Mouse (Mus musculus) heart, postnatal 10 days (tissue): ENCODE data around the gene Xpr1. TPM values are rescaled to one million over a fixed set of nuclear protein-coding genes. Genes with fewer than 3 reads are reported as not detected.

Experiments used
- DNase-seq, 2 experiments: peaks; one replicate each; pipeline ENCODE4 v3.0.0; 2021
- intact Hi-C: fragments of 180-260 bp; cut with DNase I; formaldehyde crosslinking; loops from one replicate; pipeline ENCODE4 v1.15.1; 2025
- total RNA-seq, 2 experiments: library from RNA; stranded (reverse); gene quantifications; 2 replicates each; pipeline ENCODE4 v1.2.3; 2021

Xpr1 gene
- total RNA-seq, 2 experiments from 2014 or later, result 38.5 to 39.0 TPM

DNA sequence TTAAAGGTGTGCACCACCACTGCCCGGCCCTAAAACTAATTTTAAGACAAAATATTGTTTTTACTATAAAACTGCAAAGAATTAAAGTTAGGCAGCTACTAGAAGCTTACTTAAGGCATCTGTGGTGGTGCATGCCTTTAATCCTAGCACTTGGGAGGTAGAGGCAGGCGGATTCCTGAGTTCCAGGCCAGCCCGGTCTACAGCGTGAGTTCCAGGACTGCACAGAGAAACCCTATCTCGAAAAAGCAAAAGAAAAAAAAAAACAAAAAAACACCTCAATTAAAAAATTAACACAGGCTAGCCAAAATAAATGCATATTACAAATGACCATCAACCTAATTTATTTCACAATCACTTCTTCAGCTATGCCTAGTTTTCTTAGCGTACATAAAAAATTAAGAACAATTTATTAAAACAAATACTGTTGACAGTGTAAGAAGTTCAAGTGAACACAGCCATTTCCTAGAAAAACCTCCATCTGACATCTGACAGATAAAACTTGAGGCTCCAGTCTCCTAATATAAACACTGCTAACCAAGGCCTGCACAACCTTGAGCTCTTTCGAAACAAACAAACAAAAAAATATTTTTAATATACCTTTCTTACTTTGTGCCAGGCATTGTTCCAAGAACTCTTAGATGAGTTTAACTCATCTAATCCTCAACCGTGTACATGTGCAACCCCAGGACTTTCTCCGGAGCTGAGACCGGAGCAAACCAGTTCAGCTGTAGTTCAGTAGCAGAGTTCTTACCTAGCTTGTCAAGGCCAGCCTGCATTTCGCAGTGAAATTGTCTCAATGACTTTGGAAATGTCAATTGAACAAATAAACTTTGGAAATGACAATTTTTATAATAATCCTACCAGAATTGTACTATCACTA, 9.3 kb downstream of the Xpr1 start:
- DNase-seq, result no peak
- intact Hi-C loops, result no loop called here

GRCm38 (mm10) chr1:155400056-155400455, 17.2 kb downstream of the Xpr1 start:
- no peak for DNase-seq
- intact Hi-C loops, result no loop called here

- no peak for DNase-seq
- intact Hi-C loops, result no loop called here
These were observed 22.4 kb downstream of the Xpr1 start for GRCm38 (mm10) chr1:155394829-155395228.

- intact Hi-C loops, result no loop called here
- no peak for DNase-seq
These were observed 23.2 kb downstream of the Xpr1 start for GRCm38 (mm10) chr1:155394021-155394420.

- intact Hi-C loops, result no loop called here
- DNase-seq, result no peak
These were observed 24.4 kb downstream of the Xpr1 start for GRCm38 (mm10) chr1:155392825-155393224.

- DNase-seq, result no peak
- intact Hi-C loops, result no loop called here
These were observed 25.7 kb downstream of the Xpr1 start for GRCm38 (mm10) chr1:155391537-155391936.

DNA sequence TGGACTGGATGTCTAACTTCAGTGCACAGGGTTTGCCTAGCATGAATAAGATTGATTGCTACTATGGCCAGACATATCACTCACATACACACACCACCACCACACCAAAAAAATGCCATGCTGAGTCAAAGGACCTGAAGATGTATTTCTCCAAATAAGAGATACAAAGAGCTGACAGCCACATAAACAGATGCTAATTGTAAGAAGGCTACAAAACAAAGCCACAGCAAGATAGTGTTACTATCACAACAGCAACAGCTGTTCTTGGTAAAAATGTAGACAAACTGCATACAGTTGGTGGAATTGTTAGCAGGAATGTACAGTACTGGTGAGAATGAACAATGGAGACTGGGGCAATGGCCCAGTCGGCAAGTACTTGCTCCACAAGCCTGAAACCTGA, 28.8 kb downstream of the Xpr1 start:
- intact Hi-C loops, result no loop called here
- DNase-seq, result no peak

- intact Hi-C loops, result no loop called here
- no peak for DNase-seq
These were observed 30.7 kb downstream of the Xpr1 start for GRCm38 (mm10) chr1:155386551-155386950.

GRCm38 (mm10) chr1:155383319-155384302, 33.6 kb downstream of the Xpr1 start:
- DNase-seq, result no peak
- intact Hi-C loops, result no loop called here

GRCm38 (mm10) chr1:155381931-155382330, 35.3 kb downstream of the Xpr1 start:
- intact Hi-C loops, result no loop called here
- DNase-seq, result no peak

DNA sequence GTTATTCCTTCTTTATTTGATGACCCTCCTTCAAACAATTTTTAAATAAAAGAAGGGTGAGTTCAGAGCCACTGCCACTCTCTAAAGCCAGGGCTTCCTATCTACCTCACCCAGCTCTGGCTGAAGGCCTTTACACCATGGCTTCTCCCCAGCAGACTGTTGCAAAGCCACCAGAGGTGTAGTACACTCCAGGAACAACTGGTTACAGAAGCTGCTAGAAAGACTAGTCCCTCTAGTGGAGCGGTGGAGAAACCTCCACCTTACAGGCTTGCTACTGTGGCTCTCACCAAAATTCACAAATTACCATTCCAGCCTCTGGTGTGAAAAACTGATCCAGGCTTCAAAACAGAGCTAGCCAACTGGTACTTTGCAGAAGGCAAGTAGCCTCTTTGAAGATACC, 37.9 kb downstream of the Xpr1 start:
- no peak for DNase-seq
- intact Hi-C loops, result no loop called here

DNA sequence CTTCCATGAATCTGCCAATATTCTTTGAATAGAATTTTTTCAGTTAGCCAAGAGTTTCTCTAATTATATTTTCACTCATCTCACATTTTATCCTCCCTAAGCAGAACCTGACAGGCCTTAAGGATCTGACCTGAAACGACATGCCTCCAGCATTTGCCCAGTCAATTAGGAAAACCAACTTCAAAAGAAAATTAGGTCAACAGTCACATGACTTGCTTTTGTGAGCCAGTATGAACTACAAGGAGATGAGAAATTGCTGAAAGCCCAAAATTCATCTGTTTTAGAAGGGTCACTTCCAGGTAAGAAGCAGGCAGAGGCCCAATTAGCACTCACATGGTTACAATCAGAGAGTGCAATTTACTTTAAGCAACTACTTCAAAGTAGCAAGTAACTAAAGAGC, 44.4 kb downstream of the Xpr1 start:
- DNase-seq, result no peak
- intact Hi-C loops, result no loop called here

DNA sequence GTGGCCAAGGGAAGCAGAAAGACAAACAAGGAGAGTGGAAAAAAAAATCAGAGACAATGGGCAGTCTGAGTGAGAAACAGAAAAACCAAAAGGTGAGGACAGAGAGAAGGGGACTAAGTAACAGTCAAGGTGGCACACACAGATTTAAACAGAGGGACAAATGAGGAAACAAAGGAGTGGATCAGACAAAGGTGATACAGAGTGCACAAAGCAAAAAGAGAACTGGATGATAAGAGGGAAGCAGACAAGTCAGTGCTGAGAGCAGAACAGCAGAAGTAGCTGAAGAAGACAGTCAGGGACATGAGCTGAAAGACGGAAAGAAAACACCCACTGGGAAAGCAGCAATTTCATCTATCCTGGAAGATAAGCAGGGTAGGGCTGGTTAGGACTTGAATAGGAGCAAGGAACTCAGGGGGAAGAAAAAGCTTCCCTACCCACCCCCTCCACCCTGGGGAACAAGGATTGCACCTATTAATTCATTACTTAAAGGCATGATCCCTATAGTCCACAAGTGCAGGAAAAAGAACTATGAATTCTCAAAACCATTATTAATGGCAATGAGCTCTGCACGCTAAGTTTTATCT, 47.0 kb downstream of the Xpr1 start:
- intact Hi-C loops, result no loop called here
- DNase-seq, result no peak

GRCm38 (mm10) chr1:155366366-155366765, 50.8 kb downstream of the Xpr1 start:
- intact Hi-C loops, result no loop called here

DNA sequence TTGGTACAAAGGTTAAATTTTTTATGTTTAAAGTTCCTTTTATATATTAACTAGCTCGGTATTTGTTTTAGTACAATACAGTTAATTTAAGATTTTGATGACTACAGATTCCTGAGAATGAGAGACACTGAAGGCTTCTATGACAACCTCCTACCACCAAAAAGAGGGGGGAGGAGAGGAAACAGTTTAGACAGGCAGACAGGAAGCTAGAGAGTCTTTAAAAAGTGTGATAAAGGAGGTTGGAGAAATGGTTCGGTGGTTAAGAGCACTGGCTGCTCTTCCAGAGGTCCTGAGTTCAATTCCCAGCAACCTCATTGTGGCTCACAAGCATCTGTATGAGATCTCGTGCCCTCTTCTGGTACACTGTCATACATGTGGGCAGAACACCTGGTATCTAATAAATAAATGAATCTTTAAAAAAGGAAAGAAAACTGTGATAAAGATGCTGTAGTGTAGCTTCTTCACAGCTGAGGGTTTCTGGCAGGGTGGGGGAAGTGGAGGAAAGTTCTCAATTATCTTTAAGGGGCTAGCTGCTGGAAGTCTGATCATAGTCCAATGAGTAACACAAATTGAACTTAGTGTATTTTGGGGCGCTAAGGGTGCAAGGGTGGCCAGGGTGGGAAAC, 55.6 kb downstream of the Xpr1 start:
- no peak for DNase-seq
- intact Hi-C loops, result no loop called here

More at GRCm38 (mm10) chr1:155366366-155366765, 50.8 kb downstream of the Xpr1 start:
- DNase-seq, result no peak

- DNase-seq, result peak; percentile 24 to 38
- intact Hi-C loops, result no loop called here
These were observed 64.1 kb downstream of the Xpr1 start for GRCm38 (mm10) chr1:155353096-155353495.

DNA sequence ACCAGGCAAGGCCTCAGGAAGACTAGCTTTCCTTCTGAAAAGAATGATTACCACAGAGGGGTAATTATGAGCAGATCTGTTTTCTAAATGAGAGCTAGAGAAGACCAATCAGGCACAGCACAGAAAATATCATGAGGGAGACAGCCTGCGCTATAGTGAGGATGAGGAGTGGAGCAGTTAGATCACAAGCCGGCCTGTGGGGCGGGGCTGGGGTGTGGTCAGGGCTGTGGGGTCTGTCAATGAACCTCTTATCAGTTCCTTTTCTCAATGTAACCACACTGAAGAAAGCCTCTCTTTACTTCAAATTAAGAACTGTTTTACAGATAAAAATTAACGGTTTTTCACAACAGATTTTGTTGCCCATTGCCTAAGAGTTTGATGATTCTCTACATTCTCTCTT, 65.7 kb downstream of the Xpr1 start:
- DNase-seq, result no peak
- intact Hi-C loops, result no loop called here

DNA sequence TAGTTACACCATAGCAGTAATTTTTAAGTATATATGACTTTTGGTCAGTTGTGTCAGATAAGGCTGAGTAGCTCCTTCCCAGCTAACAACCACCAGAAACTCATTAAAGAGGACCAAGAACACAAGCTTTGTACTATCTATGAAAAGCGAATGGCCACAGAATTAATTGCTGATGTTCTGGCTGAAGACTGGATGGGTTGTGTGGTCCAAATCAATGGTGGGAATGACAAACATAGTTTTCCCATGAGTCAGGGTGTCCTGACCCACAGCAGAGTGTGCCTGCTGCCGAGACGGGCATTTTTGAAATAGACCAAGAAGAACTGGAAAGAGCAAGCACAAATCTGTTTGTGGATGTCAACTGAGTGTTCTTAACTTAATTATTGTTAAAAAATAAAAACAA, 68.7 kb downstream of the Xpr1 start:
- DNase-seq, result peak in 1 of 2 experiments; percentile 7
- intact Hi-C loops, result no loop called here

- intact Hi-C loops, result no loop called here
- no peak for DNase-seq
These were observed 69.9 kb downstream of the Xpr1 start for GRCm38 (mm10) chr1:155347339-155347738.

GRCm38 (mm10) chr1:155344019-155344418, 73.2 kb downstream of the Xpr1 start:
- intact Hi-C loops, result no loop called here

GRCm38 (mm10) chr1:155339622-155340021, 77.6 kb downstream of the Xpr1 start:
- DNase-seq, result no peak
- intact Hi-C loops, result no loop called here

More at GRCm38 (mm10) chr1:155344019-155344418, 73.2 kb downstream of the Xpr1 start:
- no peak for DNase-seq
